Mouse (Mus musculus): ENCODE measurements at regions not wholly inside any gene's neighbourhood (a gene's known extent, or its start where the extent isn't known, plus 50 kb on each side); places are given as distances from the start of the nearest gene placed in this dataset.
A peak's percentile ranks its signal among the peaks of the same experiment; 100 is the strongest.
"Not testable (repeated sequence)": the region's sequence is repeated elsewhere in the genome, so short reads cannot be mapped to it uniquely, and the experiment has no call there.

DNA sequence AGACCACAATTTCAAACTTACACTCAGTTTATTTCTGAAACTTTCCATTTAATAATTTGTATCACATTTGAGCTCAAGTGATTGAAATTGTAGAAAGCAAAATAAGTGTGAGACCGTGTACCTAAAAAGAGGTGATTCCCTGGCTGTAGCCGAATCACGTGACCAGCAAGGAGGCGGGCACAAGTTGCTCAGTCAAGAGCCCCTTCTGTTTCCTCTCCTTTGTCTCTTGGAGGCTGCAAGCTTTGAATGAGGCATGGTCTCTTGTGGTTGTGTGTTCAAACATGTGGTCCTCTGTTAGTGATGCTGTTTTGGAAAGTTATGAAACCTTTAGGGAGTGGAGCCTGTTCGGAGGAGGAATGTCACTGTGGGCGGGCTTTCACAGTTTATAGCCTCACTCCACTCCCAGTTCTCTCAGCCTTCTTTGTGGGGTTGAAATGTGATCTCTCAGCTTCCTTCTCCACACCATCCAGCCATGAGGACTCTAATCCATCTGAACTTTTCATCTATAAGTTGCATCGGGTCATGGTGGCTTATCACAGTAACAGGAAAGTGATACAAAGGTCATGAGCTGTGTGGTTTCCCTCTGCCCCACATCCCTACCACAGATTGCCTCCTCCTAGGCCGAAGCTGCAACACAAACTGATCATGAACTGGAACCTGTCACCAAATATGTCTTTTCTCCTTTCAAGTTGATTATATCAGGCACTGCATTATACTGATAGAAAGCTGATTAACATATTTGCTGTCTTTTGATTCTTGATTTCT lies 94.3 kb upstream of the Nabp1 start:
- 81% methylated on average over 8 of the region's 8 CpGs for WGBS
- no peak for ATAC-seq (ENCODE audit: insufficient read depth, low FRiP score)

DNA sequence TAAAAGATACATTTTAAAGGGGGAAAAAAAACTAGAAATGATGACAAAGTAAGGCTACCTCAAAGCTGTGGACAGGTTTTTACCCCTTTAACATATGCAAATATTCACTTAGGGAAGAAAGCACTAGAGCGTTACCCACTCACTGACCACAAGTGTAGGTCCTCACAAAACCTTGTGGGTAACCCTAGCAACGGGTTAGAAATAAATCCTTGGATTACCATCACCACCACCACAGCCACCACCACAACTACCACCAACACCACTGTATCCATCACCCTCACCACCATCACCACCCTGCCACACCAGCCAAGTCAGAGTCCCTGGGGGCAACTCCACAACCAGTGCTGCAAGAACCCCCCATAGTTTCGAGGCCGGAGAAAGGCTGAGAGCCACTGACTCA lies 91.4 kb upstream of the Nabp1 start:
- ATAC-seq (ENCODE audit: insufficient read depth, low FRiP score): no peak
- no peak overlapping the region for H3K4me3 ChIP-seq (replicated peaks; ENCODE audit: low read length)
- no peak overlapping the region for H3K9ac ChIP-seq (ENCODE audit: low read length)
- H3K9me3 ChIP-seq (replicated peaks; ENCODE audit: control insufficient read depth, low read length): no peaks in the 10 kb centered on the region
- no peak overlapping the region for H3K27ac ChIP-seq (ENCODE audit: low read length)
- H3K27me3 ChIP-seq (ENCODE audit: control insufficient read depth, insufficient read depth, low read length): no peaks in the 10 kb centered on the region
- H3K4me2 ChIP-seq (ENCODE audit: low read depth, low read length): no peak overlapping the region
- no peaks in the 10 kb centered on the region for H3K36me3 ChIP-seq (ENCODE audit: control insufficient read depth, insufficient read depth, low read length)
- 96% methylated on average over 4 of the region's 4 CpGs for WGBS
- no peaks in the 10 kb centered on the region for H3K4me1 ChIP-seq (ENCODE audit: control insufficient read depth, insufficient read depth, low read length)

More for the DNA sequence above, 94.3 kb upstream of the Nabp1 start:
- Histone ChIP-seq H3K27ac (ENCODE audit: low read length) (no peak overlapping the region), H3K4me2 (ENCODE audit: low read depth, low read length) (no peak overlapping the region), H3K4me1 (ENCODE audit: control insufficient read depth, insufficient read depth, low read length) (no peaks in the 10 kb centered on the region), H3K4me3 (replicated peaks; ENCODE audit: low read length) (no peak overlapping the region), H3K36me3 (ENCODE audit: control insufficient read depth, insufficient read depth, low read length) (no peaks in the 10 kb centered on the region), H3K27me3 (ENCODE audit: control insufficient read depth, insufficient read depth, low read length) (no peaks in the 10 kb centered on the region), H3K9ac (ENCODE audit: low read length) (no peak overlapping the region), H3K9me3 (replicated peaks; ENCODE audit: control insufficient read depth, low read length) (no peaks in the 10 kb centered on the region)

DNA sequence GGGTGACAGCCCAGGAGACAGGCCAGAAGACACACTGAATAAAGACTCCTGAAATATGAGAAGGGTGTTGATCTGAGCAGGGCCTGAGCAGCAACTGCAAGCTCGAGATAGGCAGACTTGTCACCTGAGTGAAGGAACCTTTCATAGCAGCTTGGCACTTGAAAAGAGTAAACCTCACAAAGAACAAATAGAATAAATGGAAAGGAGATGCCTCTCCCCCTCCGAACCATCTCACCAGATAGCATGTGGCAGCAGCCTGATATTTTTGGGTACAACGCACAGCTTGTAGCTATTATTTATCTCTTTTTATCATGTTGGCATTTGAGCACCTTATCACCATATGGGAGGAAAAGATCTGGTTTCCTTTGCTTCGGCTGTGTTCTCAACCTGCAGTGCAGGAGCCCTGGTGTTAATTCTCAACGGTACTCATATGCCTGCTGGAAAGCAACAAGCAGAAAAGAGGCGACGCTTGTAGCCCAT lies 88.0 kb upstream of the Nabp1 start:
- H3K4me2 ChIP-seq (ENCODE audit: low read depth, low read length): no peak overlapping the region
- 48% methylated on average over 7 of the region's 7 CpGs for WGBS
- no peak for ATAC-seq (ENCODE audit: insufficient read depth, low FRiP score)

DNA sequence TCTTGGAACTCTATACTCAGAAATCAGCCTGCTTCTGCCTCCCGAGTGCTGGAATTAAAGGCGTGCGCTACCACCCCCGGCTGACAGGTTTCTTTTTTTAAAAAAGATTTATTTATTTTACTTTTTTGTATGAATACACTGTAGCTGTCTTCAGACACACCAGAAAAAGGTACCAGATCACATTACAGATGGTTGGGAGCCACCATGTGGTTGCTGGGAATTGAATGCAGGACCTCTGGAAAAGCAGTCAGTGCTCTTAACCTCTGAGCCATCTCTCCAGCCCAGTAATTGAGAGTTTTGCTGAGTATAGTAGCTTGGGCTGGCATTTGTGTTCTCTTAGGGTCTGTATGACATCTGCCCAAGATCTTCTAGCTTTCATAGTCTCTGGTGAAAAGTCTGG lies 78.4 kb upstream of the Nabp1 start:
- not testable (repeated sequence) for H3K27ac ChIP-seq (ENCODE audit: low read length); H3K4me3 ChIP-seq (replicated peaks; ENCODE audit: low read length); H3K27me3 ChIP-seq (ENCODE audit: control insufficient read depth, insufficient read depth, low read length); H3K4me1 ChIP-seq (ENCODE audit: control insufficient read depth, insufficient read depth, low read length); H3K36me3 ChIP-seq (ENCODE audit: control insufficient read depth, insufficient read depth, low read length); H3K9ac ChIP-seq (ENCODE audit: low read length); ATAC-seq (ENCODE audit: insufficient read depth, low FRiP score); H3K4me2 ChIP-seq (ENCODE audit: low read depth, low read length); H3K9me3 ChIP-seq (replicated peaks; ENCODE audit: control insufficient read depth, low read length)
- WGBS: 94% methylated on average over 4 of the region's 4 CpGs

More for the DNA sequence above, 88.0 kb upstream of the Nabp1 start:
- Histone ChIP-seq H3K4me3 (replicated peaks; ENCODE audit: low read length) (no peak overlapping the region), H3K27ac (ENCODE audit: low read length) (no peak overlapping the region), H3K36me3 (ENCODE audit: control insufficient read depth, insufficient read depth, low read length) (no peaks in the 10 kb centered on the region), H3K9ac (ENCODE audit: low read length) (no peak overlapping the region), H3K9me3 (replicated peaks; ENCODE audit: control insufficient read depth, low read length) (no peaks in the 10 kb centered on the region), H3K27me3 (ENCODE audit: control insufficient read depth, insufficient read depth, low read length) (no peaks in the 10 kb centered on the region), H3K4me1 (ENCODE audit: control insufficient read depth, insufficient read depth, low read length) (no peaks in the 10 kb centered on the region)

DNA sequence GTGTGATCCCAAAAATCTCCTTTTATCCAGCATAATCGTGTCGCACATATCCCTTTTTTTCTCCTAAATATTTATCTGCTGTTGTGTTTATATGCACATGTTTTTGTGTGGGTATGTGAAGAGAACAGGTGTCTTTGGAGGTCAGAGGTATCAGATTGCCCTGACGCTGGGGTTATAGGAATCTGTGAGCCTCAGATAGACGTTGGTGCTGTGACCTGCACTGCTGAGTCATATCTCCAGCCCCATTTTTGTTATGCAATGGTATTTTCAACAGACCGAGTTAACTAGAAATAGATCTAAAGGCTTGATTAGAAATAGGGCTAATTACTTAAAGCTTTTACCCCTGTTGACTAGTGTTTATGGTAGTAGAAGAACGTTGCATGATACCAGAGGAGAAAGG lies 75.5 kb upstream of the Nabp1 start:
- H3K4me1 ChIP-seq (ENCODE audit: control insufficient read depth, insufficient read depth, low read length): no peaks in the 10 kb centered on the region
- no peak overlapping the region for H3K27ac ChIP-seq (ENCODE audit: low read length)
- no peak for ATAC-seq (ENCODE audit: insufficient read depth, low FRiP score)
- no peaks in the 10 kb centered on the region for H3K36me3 ChIP-seq (ENCODE audit: control insufficient read depth, insufficient read depth, low read length)
- H3K4me3 ChIP-seq (replicated peaks; ENCODE audit: low read length): no peak overlapping the region
- H3K9ac ChIP-seq (ENCODE audit: low read length): no peak overlapping the region
- 50% methylated on average over 6 of the region's 6 CpGs for WGBS
- no peaks in the 10 kb centered on the region for H3K9me3 ChIP-seq (replicated peaks; ENCODE audit: control insufficient read depth, low read length)
- no peak overlapping the region for H3K4me2 ChIP-seq (ENCODE audit: low read depth, low read length)
- no peaks in the 10 kb centered on the region for H3K27me3 ChIP-seq (ENCODE audit: control insufficient read depth, insufficient read depth, low read length)

DNA sequence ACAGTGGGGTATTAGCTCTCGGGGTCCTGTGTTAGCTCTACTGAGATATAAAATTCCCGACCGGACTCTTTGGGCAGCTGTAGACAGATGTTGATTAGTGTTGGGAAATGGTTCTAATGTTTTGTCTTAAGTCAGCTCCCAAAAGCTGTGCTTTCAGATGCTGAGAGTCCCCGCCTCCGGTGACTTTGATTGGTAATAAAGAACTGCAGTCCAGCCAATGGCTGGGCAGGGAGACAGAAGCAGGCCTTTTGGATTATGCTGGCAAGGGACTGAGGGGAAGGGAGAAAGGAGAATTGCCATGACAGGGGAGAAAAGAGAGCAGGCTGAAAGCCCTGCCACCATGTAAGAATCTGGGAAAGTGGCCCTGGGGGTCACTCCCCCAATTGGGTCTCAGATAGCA lies 73.4 kb upstream of the Nabp1 start:
- 56% methylated on average over 5 of the region's 5 CpGs for WGBS
- Histone ChIP-seq H3K36me3 (ENCODE audit: control insufficient read depth, insufficient read depth, low read length) (no peaks in the 10 kb centered on the region), H3K9me3 (replicated peaks; ENCODE audit: control insufficient read depth, low read length) (no peaks in the 10 kb centered on the region), H3K27ac (ENCODE audit: low read length) (no peak overlapping the region), H3K27me3 (ENCODE audit: control insufficient read depth, insufficient read depth, low read length) (no peaks in the 10 kb centered on the region), H3K4me2 (ENCODE audit: low read depth, low read length) (no peak overlapping the region), H3K4me1 (ENCODE audit: control insufficient read depth, insufficient read depth, low read length) (no peaks in the 10 kb centered on the region), H3K4me3 (replicated peaks; ENCODE audit: low read length) (no peak overlapping the region), H3K9ac (ENCODE audit: low read length) (no peak overlapping the region)
- 0 out of 2 replicates have a peak, but pooled peaks have one; percentile 13 for ATAC-seq (ENCODE audit: insufficient read depth, low FRiP score)

DNA sequence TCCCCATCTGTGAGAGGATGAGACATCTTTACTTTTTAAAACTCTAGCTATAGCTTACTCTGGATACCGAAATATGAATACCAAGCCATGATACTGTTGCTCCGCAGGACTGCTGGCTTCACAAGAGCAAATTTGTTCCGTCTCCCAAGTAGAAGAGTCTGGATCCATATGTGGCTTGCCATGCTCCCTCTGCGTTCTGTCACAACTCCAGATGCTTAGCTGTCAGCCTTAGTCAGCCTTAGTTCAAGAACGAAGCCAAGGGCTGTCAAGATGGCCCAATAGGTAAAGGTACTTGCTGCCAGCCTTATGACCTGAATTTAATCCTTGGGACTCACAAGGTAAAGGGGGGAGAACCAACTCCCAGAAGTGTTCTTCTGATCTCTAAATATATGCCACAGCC lies 64.6 kb upstream of the Nabp1 start:
- no peaks in the 10 kb centered on the region for H3K27me3 ChIP-seq (ENCODE audit: control insufficient read depth, insufficient read depth, low read length)
- 92% methylated on average over 5 of the region's 5 CpGs for WGBS
- peaks cover 7% of the 10 kb centered on the region; the same call in 1 of the 2 replicates for H3K4me1 ChIP-seq (ENCODE audit: control insufficient read depth, insufficient read depth, low read length)
- H3K4me2 ChIP-seq (ENCODE audit: low read depth, low read length): no peak overlapping the region
- no peak overlapping the region for H3K4me3 ChIP-seq (replicated peaks; ENCODE audit: low read length)
- no peaks in the 10 kb centered on the region for H3K36me3 ChIP-seq (ENCODE audit: control insufficient read depth, insufficient read depth, low read length)
- no peaks in the 10 kb centered on the region for H3K9me3 ChIP-seq (replicated peaks; ENCODE audit: control insufficient read depth, low read length)
- H3K27ac ChIP-seq (ENCODE audit: low read length): no peak overlapping the region
- H3K9ac ChIP-seq (ENCODE audit: low read length): no peak overlapping the region
- no peak for ATAC-seq (ENCODE audit: insufficient read depth, low FRiP score)

DNA sequence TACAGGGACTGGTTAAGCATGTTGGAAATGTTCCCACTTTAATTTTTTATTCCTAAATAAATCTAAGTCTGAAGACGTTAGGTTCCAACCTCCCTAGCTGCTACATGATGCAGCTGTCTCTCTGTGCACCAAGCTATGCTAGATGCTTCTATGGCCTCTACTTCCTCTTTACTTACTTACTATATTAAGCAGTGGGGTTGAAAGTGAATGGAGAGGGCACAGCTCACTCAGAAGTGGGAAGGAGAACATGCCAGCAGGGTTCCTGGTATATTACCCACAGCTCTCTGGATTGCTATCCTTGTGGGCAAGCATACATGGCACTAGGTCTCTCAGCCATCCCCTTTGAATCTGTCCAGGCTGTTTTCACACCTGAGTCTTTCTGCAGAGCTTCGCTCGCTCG lies 61.4 kb upstream of the Nabp1 start:
- peak; percentile 84 for ATAC-seq (ENCODE audit: insufficient read depth, low FRiP score)
- Histone ChIP-seq H3K4me2 (ENCODE audit: low read depth, low read length) (no peak overlapping the region), H3K27ac (ENCODE audit: low read length) (peak overlapping the region; percentile 70), H3K4me3 (replicated peaks; ENCODE audit: low read length) (no peak overlapping the region), H3K9ac (ENCODE audit: low read length) (no peak overlapping the region), H3K4me1 (ENCODE audit: control insufficient read depth, insufficient read depth, low read length) (peaks cover 7% of the 10 kb centered on the region; the same call in 1 of the 2 replicates), H3K27me3 (ENCODE audit: control insufficient read depth, insufficient read depth, low read length) (no peaks in the 10 kb centered on the region), H3K9me3 (replicated peaks; ENCODE audit: control insufficient read depth, low read length) (no peaks in the 10 kb centered on the region), H3K36me3 (ENCODE audit: control insufficient read depth, insufficient read depth, low read length) (no peaks in the 10 kb centered on the region)
- 63% methylated on average over 4 of the region's 4 CpGs for WGBS

DNA sequence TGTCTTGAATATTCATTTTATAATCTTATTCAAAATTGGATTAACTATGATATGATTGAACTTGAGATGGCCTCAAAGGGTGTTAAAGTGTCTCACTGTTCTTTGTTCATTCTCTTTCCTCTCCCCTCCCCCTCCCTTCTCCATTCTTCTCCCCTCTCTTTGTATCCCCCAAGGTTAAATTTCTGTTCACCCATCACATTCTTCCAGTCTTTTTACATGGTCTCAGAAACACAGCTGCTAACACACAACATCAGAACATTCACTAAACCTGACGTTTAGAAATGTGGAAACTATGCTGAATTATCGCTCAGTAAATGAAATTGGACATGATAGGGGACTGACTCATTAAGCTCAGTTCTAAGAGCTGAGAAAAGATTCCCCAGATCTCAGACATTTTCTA lies 60.6 kb upstream of the Nabp1 start:
- Histone ChIP-seq H3K4me3 (replicated peaks; ENCODE audit: low read length) (no peak overlapping the region), H3K4me2 (ENCODE audit: low read depth, low read length) (no peak overlapping the region), H3K36me3 (ENCODE audit: control insufficient read depth, insufficient read depth, low read length) (no peaks in the 10 kb centered on the region), H3K27me3 (ENCODE audit: control insufficient read depth, insufficient read depth, low read length) (no peaks in the 10 kb centered on the region), H3K9me3 (replicated peaks; ENCODE audit: control insufficient read depth, low read length) (no peaks in the 10 kb centered on the region), H3K9ac (ENCODE audit: low read length) (no peak overlapping the region), H3K27ac (ENCODE audit: low read length) (peak overlapping the region; percentile 39; the same call in 1 of the 2 replicates), H3K4me1 (ENCODE audit: control insufficient read depth, insufficient read depth, low read length) (peaks cover 7% of the 10 kb centered on the region; the same call in 1 of the 2 replicates)
- peak; percentile 30; the same call in 1 of the 2 replicates for ATAC-seq (ENCODE audit: insufficient read depth, low FRiP score)
- 50% methylated on average over 2 of the region's 2 CpGs for WGBS
